Mouse (Mus musculus) liver, embryonic 16.5 days (tissue): ENCODE measurements around the gene Klhl26. TPM values are rescaled to one million over a fixed set of nuclear protein-coding genes. Genes with fewer than 3 reads are reported as not detected.

ENCODE experiments used
- ATAC-seq: fragments of 200-750 bp; cut with Nextera tagmentation; 2 replicates; pipeline ENCODE4 v1.8.0; 2017; ENCODE audit warnings: low read depth, mild to moderate bottlenecking, moderate number of reproducible peaks, moderate library complexity
- H3K27ac ChIP-seq: fragments of 300-500 bp; sonication (generic); 2 replicates; pipeline ENCODE4 v1.5.1; 2014; ENCODE audit warnings: mild to moderate bottlenecking, low read length
- H3K27me3 ChIP-seq: fragments of 300-500 bp; sonication (generic); 2 replicates; pipeline ENCODE4 v1.6.1; 2014; ENCODE audit warnings: low read depth, low read length, mixed read lengths; ENCODE audit not compliant: control insufficient read depth, insufficient read depth
- H3K36me3 ChIP-seq: fragments of 300-500 bp; sonication (generic); 2 replicates; pipeline ENCODE4 v1.6.1; 2014; ENCODE audit warnings: mild to moderate bottlenecking; ENCODE audit not compliant: control insufficient read depth, insufficient read depth
- H3K4me1 ChIP-seq: fragments of 300-500 bp; sonication (generic); 2 replicates; pipeline ENCODE4 v1.6.1; 2014; ENCODE audit warnings: low read depth, low read length, mixed read lengths; ENCODE audit not compliant: control insufficient read depth
- H3K4me2 ChIP-seq: fragments of 300-500 bp; sonication (generic); 2 replicates; pipeline ENCODE4 v1.6.1; 2014; ENCODE audit warnings: low read depth, low read length, mixed read lengths
- H3K4me3 ChIP-seq: fragments of 300-500 bp; sonication (generic); 2 replicates; pipeline ENCODE4 v1.5.1; 2014; ENCODE audit warnings: low read depth, mild to moderate bottlenecking, low read length
- H3K9ac ChIP-seq: fragments of 300-500 bp; sonication (generic); 2 replicates; pipeline ENCODE4 v1.6.1; 2014; ENCODE audit warnings: low read depth, low read length
- H3K9me3 ChIP-seq: fragments of 300-500 bp; sonication (generic); replicated peaks from 2 replicates; pipeline ENCODE4 v1.6.1; 2016; ENCODE audit warnings: low read length; ENCODE audit not compliant: control insufficient read depth
- WGBS: fragments of 180-500 bp; shearing (Covaris S2); extraction: QIAGEN DNeasy Blood & Tissue Kit; methylation state at CpG from one replicate; pipeline ENCODE4 v1.1.7; 2014; ENCODE audit not compliant: insufficient replicate concordance; 5-methylcytosine and 5-hydroxymethylcytosine counted together
- polyA plus RNA-seq: library from polyadenylated mRNA; unstranded; fragments of >200 nt; fragmentation: Nextera tagmentation; extraction: Ambion mirVana; gene quantifications from 2 replicates; pipeline ENCODE4 v1.2.1, GENCODE M21; 2015

Gene Klhl26
- polyA plus RNA-seq, 1 experiment from 2014 or later = 7.1 TPM

DNA sequence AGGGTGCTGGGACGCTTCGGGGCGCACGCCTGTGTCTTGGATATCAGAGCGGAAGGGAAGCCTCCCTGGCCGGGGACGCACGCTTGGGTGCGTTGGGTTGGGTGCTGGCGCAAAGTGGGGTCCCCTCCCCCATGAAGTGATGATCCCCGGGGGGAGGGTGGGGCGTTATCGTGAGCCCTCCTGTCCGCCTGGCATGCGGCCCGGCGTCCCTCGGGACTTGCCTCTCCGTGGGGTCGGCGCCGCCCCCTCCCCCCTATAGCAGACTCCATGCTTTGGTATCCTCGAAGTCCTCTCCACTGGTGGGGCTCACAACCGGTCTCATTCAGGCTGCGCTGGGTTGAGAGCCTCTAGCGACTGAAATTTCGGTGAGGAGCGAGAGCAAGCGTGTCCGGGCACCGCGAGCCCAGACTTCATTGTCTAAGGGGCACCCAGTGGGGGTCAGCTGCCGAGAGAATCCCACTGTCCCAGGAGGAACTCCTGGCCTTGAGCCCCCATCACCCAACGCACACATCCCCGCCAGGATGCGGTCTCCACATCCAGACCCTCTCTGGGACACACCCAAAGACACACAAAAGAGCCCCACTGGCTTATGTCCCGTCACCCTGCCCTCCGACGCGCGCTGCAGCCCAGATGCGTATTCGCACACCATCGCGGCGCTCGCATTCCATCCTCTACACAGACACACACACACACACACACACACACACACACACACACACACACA lies 17.1 kb upstream of the Klhl26 start:
- Histone ChIP-seq H3K9me3 (no peaks in the 10 kb centered on the region), H3K4me1 (peaks cover 15% of the 10 kb centered on the region), H3K36me3 (no peaks in the 10 kb centered on the region), H3K27me3 (peaks cover 100% of the 10 kb centered on the region), H3K4me2 (no peak overlapping the region), H3K27ac (no peak overlapping the region), H3K4me3 (peak overlapping the region; percentile 43; the same call in 1 of the 2 replicates), H3K9ac (no peak overlapping the region)
- 2% methylated on average over 47 of the region's 47 CpGs for WGBS
- ATAC-seq = no peak

DNA sequence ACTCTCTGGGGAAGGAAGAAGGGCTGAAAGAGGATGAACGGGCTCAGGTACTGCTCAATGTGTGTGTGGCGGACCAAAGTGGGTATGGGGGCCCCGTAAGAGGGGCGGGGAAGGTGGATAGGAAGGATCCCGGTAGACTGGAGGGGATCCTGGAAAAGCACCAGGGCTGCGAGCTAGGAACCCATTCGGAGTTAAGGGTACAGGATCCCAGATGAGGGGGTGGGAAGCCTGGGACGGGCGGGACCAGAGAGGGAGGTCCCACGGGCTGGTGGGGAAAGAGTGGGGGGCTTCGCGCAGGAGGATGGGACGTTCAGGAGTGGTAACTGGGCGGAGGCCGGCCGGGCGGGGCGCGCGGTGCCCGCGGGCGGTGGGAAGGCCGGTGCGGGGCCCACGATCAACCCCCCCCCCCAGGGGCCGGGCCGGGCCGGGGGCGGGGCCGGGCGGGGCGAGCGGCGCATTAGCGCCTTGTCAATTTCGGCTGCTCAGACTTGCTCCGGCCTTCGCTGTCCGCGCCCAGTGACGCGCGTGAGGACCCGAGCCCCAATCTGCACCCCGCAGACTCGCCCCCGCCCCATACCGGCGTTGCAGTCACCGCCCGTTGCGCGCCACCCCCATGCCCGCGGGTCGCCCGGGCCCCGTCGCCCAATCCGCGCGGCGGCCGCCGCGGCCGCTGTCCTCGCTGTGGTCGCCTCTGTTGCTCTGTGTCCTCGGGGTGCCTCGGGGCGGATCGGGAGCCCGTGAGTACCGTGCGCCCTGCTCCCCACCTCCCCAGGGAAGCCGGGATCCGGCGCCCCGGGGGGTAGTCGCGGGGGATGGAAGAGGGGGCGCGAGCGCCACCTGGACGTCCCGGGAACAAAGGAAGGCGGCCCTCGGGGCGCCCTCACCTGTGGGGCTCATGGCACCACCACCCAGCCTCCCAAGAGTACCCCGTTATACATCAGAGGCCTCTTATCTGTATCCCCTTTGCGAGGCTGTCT lies 16.2 kb upstream of the Klhl26 start, which contains the start of gene Crlf1:
TSS of gene Crlf1 (plus strand) at position 495 of the 977 bp plus-strand sequence.
- Histone ChIP-seq H3K9ac (no peak within 1 kb of the TSS), H3K4me2 (peak within 1 kb of the TSS; percentile 50), H3K27me3 (peaks cover 100% of the 10 kb centered on the region), H3K27ac (no peak within 1 kb of the TSS), H3K4me1 (peaks cover 23% of the 10 kb centered on the region), H3K4me3 (peak within 1 kb of the TSS; percentile 43), H3K36me3 (no peaks in the 10 kb centered on the region), H3K9me3 (no peaks in the 10 kb centered on the region)
- under 1% methylated on average over 64 of the region's 93 CpGs for WGBS
- no peak for ATAC-seq

DNA sequence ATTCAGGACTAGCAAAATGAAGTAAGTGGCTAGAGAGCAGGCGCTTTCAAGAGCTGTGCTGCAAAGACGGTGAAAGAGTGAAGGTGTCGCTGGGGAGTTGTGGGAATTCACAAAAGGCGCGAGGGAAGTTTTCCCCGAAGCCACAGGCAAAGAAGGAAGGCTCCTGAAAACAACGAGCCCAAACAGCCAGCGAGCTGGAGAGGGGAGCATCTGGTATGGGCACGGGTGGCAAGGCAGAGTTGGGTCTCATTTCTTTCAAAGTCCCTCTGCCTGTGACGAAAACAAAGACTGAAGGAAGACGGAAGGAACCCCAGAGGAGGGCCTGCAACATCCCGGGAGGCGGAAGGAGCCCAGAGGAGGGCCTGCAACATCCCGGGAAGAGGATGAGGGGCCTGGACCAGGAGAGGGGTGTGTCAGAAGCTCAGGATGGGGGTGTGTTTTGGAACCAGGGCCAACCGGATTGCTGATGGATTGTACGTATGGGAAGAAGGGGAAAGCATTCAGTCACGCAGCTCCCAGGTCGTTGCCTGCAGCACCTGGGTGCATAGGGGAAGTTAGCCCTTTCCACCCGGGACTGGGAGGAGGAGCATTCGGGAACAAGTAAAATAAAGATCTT lies 14.2 kb upstream of the Klhl26 start:
- peaks cover 23% of the 10 kb centered on the region for H3K4me1 ChIP-seq
- ATAC-seq = no peak
- H3K36me3 ChIP-seq = no peaks in the 10 kb centered on the region
- H3K4me2 ChIP-seq = no peak overlapping the region
- H3K27me3 ChIP-seq = peaks cover 100% of the 10 kb centered on the region
- WGBS = 4% methylated on average over 20 of the region's 20 CpGs
- no peak overlapping the region for H3K27ac ChIP-seq
- H3K4me3 ChIP-seq = no peak overlapping the region
- H3K9me3 ChIP-seq = no peaks in the 10 kb centered on the region
- H3K9ac ChIP-seq = no peak overlapping the region

DNA sequence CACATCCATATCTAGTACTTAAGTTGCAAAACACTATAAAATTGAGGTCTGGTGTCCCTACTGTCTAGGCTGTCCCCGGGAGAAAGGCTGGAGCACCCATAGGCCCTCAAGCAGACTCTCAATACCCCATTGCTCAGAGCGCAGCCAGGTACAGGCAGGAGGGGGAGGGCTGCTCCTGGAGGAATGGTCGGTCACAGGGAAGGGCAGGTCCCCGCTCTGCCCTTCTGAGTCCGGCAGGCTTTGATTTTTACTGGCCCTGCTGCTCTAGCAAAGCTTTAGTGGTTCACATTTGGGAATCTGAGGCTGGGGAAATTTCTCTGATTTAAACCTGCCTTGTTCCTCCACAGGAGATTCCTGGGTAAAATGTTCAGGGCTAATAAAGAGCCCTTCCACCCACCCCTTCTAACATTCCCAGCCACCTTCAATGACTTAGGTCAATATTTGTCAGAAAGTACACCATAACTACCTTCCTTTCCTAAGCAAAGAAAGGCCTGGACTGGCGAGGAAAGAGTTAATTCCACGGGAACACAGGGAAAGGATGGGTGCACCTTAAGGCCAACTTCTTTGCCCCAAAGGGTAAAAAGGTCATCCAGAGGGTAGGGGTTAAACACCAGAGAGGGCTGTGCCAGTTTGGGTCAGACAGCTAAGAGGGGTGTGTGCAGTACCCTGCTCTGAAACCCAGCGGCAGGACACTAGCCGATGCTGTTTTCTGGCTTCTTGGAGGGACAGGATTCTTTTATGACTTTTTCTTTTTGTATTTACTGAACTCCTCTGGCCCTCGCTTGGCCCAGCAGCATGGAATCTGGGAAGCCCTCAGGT lies 13.5 kb upstream of the Klhl26 start:
- Histone ChIP-seq H3K27ac (no peak overlapping the region), H3K27me3 (peaks cover 100% of the 10 kb centered on the region), H3K9ac (no peak overlapping the region), H3K4me3 (no peak overlapping the region), H3K4me1 (peaks cover 23% of the 10 kb centered on the region), H3K4me2 (no peak overlapping the region), H3K36me3 (no peaks in the 10 kb centered on the region), H3K9me3 (no peaks in the 10 kb centered on the region)
- 18% methylated on average over 10 of the region's 10 CpGs for WGBS
- ATAC-seq = no peak

DNA sequence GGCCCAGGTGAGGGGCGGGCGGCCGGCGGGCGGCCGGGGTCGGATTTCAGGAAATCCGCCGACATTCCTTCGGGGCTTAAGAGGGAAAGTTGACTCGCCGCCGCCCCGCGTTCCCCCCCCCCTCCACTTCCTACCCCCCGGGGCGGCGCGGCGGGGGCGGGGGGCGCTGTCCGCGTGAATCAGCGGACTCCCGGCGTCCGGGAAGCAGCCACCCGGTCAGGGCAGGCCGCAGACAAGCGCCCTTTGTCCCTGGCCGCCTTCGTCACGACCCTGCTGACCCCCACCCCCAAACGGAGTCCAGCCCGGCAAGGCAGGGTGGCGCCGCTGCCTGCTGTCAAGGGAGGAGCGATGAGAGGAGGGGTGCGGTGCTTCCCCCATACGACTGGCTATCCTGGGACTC lies 12.8 kb upstream of the Klhl26 start:
- WGBS = 1% methylated on average over 33 of the region's 41 CpGs
- Histone ChIP-seq H3K9me3 (no peaks in the 10 kb centered on the region), H3K27me3 (peaks cover 100% of the 10 kb centered on the region), H3K27ac (no peak overlapping the region), H3K9ac (no peak overlapping the region), H3K4me1 (peaks cover 23% of the 10 kb centered on the region), H3K36me3 (no peaks in the 10 kb centered on the region), H3K4me2 (peak overlapping the region; percentile 36), H3K4me3 (peak overlapping the region; percentile 33)
- no peak for ATAC-seq

DNA sequence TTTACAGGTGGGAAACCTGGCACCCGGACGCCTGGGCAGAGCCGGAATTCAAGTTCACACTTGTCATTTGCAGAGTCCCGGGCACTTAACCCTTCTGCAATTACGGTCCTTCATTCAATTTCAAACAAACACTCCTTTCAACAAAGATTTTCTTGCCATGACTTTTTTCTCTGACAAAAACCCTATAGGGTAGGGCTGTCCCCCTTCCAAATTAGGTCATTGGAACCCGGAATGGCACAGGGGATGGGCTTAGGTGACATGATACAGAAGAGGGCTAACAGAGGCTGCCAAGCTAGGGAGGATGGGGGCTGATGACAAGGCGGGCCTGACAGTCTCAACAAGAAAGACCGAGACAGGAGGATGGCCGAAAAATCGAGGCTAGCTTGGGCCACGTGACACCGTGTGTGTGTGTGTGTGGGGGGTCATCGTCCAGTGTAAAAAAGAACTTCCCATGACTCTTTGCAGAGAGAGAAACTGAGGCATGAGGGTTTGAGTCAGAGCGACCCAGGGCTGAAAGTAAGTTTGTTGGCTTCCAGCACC lies 12.2 kb upstream of the Klhl26 start:
- Histone ChIP-seq H3K27me3 (peaks cover 100% of the 10 kb centered on the region), H3K4me3 (peak overlapping the region; percentile 33), H3K27ac (no peak overlapping the region), H3K9me3 (no peaks in the 10 kb centered on the region), H3K36me3 (no peaks in the 10 kb centered on the region), H3K9ac (no peak overlapping the region), H3K4me1 (peaks cover 23% of the 10 kb centered on the region), H3K4me2 (peak overlapping the region; percentile 43)
- WGBS = 3% methylated on average over 14 of the region's 14 CpGs
- no peak for ATAC-seq

DNA sequence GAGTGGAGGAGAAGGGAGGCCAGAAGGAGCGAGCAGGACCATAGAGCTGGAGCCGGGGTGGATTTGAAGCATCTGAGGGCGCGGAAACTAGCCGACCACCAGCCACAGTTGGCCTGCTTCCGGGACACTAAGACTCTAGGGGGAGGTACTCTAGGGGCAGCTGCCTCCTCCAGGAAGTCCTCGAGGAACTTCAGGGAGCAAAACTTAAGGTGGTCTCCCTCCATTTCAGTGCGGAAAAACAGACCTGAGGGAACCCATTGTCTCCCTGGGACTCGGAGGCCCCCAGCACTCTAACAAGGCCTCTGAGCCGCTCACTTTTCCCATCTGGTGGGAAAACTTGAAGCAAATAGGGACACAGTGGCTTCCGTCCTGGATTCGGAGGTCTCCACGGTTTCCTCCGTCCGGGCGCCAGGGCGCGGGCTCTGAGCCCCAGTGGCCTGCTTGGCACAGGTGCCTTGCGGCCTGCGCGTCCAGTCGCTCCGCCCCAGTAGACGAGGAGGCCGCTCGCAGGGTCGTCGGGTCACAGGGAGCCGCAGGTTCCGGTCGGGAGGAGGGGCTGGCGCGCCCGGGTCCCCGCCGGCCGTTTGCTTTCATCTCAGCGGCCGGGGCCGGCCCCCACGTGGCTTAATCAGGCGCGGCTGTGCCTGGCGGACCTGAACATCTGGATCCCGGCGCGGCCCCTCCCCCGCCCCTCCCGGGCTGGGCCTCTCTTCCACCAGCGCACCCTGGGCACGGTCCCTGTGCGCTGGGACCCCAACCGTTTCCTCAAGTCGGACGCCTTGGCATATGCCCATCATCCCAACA lies 11.4 kb upstream of the Klhl26 start:
- Histone ChIP-seq H3K9me3 (no peaks in the 10 kb centered on the region), H3K4me2 (peak overlapping the region; percentile 43), H3K4me1 (peaks cover 22% of the 10 kb centered on the region), H3K36me3 (no peaks in the 10 kb centered on the region), H3K4me3 (peak overlapping the region; percentile 26), H3K27me3 (peaks cover 93% of the 10 kb centered on the region), H3K9ac (no peak overlapping the region), H3K27ac (no peak overlapping the region)
- peak; percentile 11; the same call in 1 of the 2 replicates for ATAC-seq
- WGBS = 2% methylated on average over 55 of the region's 55 CpGs
